Mouse (Mus musculus): ENCODE data around the gene Sp1.

DNA sequence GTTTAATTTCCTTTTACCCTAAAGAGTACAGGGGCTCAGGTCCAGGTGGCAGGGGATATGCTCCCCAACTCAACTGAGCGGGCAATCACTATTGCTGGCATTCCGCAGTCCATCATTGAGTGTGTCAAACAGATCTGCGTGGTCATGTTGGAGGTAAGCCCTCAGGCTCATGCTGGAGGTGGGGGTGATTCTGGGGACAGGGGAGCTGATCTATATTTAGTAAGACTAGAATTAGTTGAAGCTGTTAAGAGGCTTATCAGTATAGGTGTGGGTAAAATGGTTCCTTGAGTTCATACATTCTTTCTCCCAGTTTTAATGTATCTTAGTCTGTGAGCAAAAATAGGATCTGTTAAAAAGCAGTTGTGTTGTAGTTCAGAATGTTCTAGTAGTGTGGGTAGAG, 77.2 kb downstream of the Sp1 start:
- no peak for TF ChIP-seq CTCF (IDR thresholded peaks at IDR 0.05 in 2 of 3, conservative IDR thresholded peaks at IDR 0.05 in 1 of 3; ENCODE audit: control insufficient read depth in 1 of 3, insufficient read depth in 1 of 3, low read depth in 2 of 3, low read length in 3 of 3, poor library complexity in 1 of 3, severe bottlenecking in 1 of 3)
- no peak for TF ChIP-seq MAX (IDR thresholded peaks at IDR 0.05; ENCODE audit: low read length)
- no peak for TF ChIP-seq USF1 (IDR thresholded peaks at IDR 0.05; ENCODE audit: low read depth, low read length)
- TF ChIP-seq MAFK (IDR thresholded peaks at IDR 0.05; ENCODE audit: borderline replicate concordance, low read depth, low read length), result no peak
- TF ChIP-seq ZC3H11A (IDR thresholded peaks at IDR 0.05; ENCODE audit: low read depth, low read length), result no peak
- no peak; a peak in 1 of 4 replicates for TF ChIP-seq POLR2A (IDR thresholded peaks at IDR 0.05; ENCODE audit: control insufficient read depth in 1 of 2, insufficient read depth in 1 of 2, low read depth in 1 of 2, low read length in 2 of 2, poor library complexity in 1 of 2)
- no peak for TF ChIP-seq GATA1 (IDR thresholded peaks at IDR 0.05; ENCODE audit: low read depth, low read length)
- no peak for TF ChIP-seq TAL1 (IDR thresholded peaks at IDR 0.05; ENCODE audit: low read length)
- TF ChIP-seq JUND (IDR thresholded peaks at IDR 0.05; ENCODE audit: low read depth, low read length), result no peak
- no peak for TF ChIP-seq MXI1 (IDR thresholded peaks at IDR 0.05; ENCODE audit: low read depth, low read length)
- TF ChIP-seq HCFC1 (IDR thresholded peaks at IDR 0.05; ENCODE audit: low read depth, low read length), result no peak
- no peak for TF ChIP-seq EP300 (IDR thresholded peaks at IDR 0.05; ENCODE audit: low read depth in 1 of 2, low read length in 2 of 2)
